Mouse (Mus musculus) monocyte, adult 59 days (primary cell): ENCODE measurements around the gene Cpne6. TPM values are rescaled to one million over a fixed set of nuclear protein-coding genes. Genes with fewer than 3 reads are reported as not detected.

Source experiments
- total RNA-seq, 2 experiments: library from RNA; stranded (reverse); gene quantifications; one replicate each; pipeline ENCODE4 v1.2.4; 2023

Gene Cpne6
- total RNA-seq = not detected

GRCm38 (mm10) chr14:55510125-55510731 lies at the start of gene Cpne6:
TSS of gene Cpne6 (plus strand) at chr14:55510445.

GRCm38 (mm10) chr14:55478651-55479599 lies 31.3 kb upstream of the Cpne6 start, which contains the start of gene Dhrs4:
TSS of gene Dhrs4 (plus strand) at chr14:55478758.

GRCm38 (mm10) chr14:55490361-55491201 lies 19.7 kb upstream of the Cpne6 start, which contains the start of gene Carmil3:
TSS of gene Carmil3 (plus strand) at chr14:55490651.

GRCm38 (mm10) chr14:55524785-55525184 lies 14.5 kb downstream of the Cpne6 start, which contains the start of gene Nrl:
TSS of gene Nrl (minus strand) at chr14:55524981.

GRCm38 (mm10) chr14:55540067-55540786 lies 30.0 kb downstream of the Cpne6 start, which contains the start of gene Pck2:
TSS of gene Pck2 (plus strand) at chr14:55540266.

GRCm38 (mm10) chr14:55559799-55560201 lies 49.6 kb downstream of the Cpne6 start, which contains the start of gene Dcaf11:
TSS of gene Dcaf11 (plus strand) at chr14:55560006.

GRCm38 (mm10) chr14:55560202-55561073 lies 50.2 kb downstream of the Cpne6 start, which contains the start of gene A730061H03Rik:
TSS of gene A730061H03Rik (minus strand) at chr14:55560406.

Other genes with a start within 250 kb of the Cpne6 start
- gene Dhrs4, start 31.7 kb upstream of the Cpne6 start, total RNA-seq = 10 to 100 TPM; 31.1 to 38.8 TPM
- under 1 TPM; 0.26 to 0.58 TPM for gene Carmil3, start 19.8 kb upstream of the Cpne6 start, total RNA-seq
- not detected for gene Nrl, start 14.5 kb downstream of the Cpne6 start, total RNA-seq
- gene Pck2, start 29.8 kb downstream of the Cpne6 start, total RNA-seq = 10 to 100 TPM; 25.6 to 25.8 TPM
- gene Dcaf11, start 49.6 kb downstream of the Cpne6 start, total RNA-seq = 10 to 100 TPM; 69.5 to 86.4 TPM
- gene A730061H03Rik, start 50.0 kb downstream of the Cpne6 start, total RNA-seq = 1 to 10 TPM; 5.8 to 7.1 TPM
- not detected for gene Fitm1, start 65.2 kb downstream of the Cpne6 start, total RNA-seq
- 100 to 1,000 TPM; 242 to 257 TPM for gene Psme1, start 67.7 kb downstream of the Cpne6 start, total RNA-seq
- 10 to 100 TPM in 1 of 2 experiments, 1 to 10 TPM in 1; 7.3 to 11.2 TPM for gene Emc9, start 74.9 kb downstream of the Cpne6 start, total RNA-seq
- gene Psme2, start 80.7 kb downstream of the Cpne6 start, total RNA-seq = 100 to 1,000 TPM; 340 to 355 TPM
- gene Rnf31, start 81.3 kb downstream of the Cpne6 start, total RNA-seq = 10 to 100 TPM; 72.7 to 87.7 TPM
- gene Irf9, start 93.1 kb downstream of the Cpne6 start, total RNA-seq = 100 to 1,000 TPM; 103 to 113 TPM
- not detected for gene Rec8, start 107.6 kb downstream of the Cpne6 start, total RNA-seq
- gene Ipo4, start 125.5 kb downstream of the Cpne6 start, total RNA-seq = 10 to 100 TPM; 27.8 to 33.7 TPM
- gene Gm49378, start 127.5 kb downstream of the Cpne6 start, total RNA-seq = 1 to 10 TPM; 2.0 to 3.1 TPM
- 10 to 100 TPM; 43.7 to 44.6 TPM for gene Tm9sf1, start 133.4 kb downstream of the Cpne6 start, total RNA-seq
- 1 to 10 TPM; 2.0 to 2.1 TPM for gene Tssk4, start 139.7 kb downstream of the Cpne6 start, total RNA-seq
- 10 to 100 TPM; 32.1 to 40.0 TPM for gene Mdp1, start 150.1 kb downstream of the Cpne6 start, total RNA-seq
- 10 to 100 TPM; 26.1 to 29.0 TPM for gene Gmpr2, start 161.5 kb downstream of the Cpne6 start, total RNA-seq
- gene Nedd8, start 161.7 kb downstream of the Cpne6 start, total RNA-seq = 100 to 1,000 TPM; 227 to 260 TPM
- 10 to 100 TPM; 64.2 to 64.6 TPM for gene Tinf2, start 171.4 kb downstream of the Cpne6 start, total RNA-seq
- gene Tgm1, start 203.5 kb downstream of the Cpne6 start, total RNA-seq = 10 to 100 TPM; 12.0 to 21.3 TPM
- 10 to 100 TPM; 45.5 to 46.2 TPM for gene Rabggta, start 211.8 kb downstream of the Cpne6 start, total RNA-seq
- gene Dhrs1, start 235.2 kb downstream of the Cpne6 start, total RNA-seq = 10 to 100 TPM; 61.5 to 82.7 TPM
- gene Nop9, start 235.2 kb downstream of the Cpne6 start, total RNA-seq = 10 to 100 TPM; 19.2 to 28.9 TPM
- gene Cideb, start 248.0 kb downstream of the Cpne6 start, total RNA-seq = under 1 TPM in 1 of 2 experiments, not detected in 1; 0.42 TPM